In the genomic region with DNA sequence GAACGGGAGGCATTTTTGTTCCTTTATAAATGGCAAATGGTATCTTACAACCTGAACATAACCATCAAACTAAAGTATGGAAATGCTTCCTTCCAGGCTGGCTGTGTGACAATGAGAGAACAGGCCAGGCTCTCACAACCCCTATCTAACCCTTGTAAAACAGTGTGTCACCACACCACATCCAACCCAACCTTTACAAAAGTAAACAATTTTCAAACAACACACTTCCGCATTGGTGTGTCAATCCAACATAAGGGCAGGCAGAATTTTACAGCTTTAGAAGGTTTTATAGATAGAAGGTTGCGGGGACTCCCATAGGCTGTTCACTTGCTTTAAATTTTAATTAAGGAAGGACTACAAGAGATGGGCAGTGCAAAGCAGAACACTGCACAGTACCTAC, we compare ENCODE assay signal across 26 mouse cellular contexts.
DNase-seq lines count a peak whose midpoint lies in the region; ATAC-seq and TF ChIP-seq lines count a peak whose summit lies in the region.
"Had no signal": no experiment of that assay in that cellular context is flagged by ENCODE, and none has a peak within 500 bp of the region (broad histone marks: within the 10 kb centered on the region; RNA-seq: fewer than 3 reads in every experiment).

No protein-coding gene starts in this region.

- H3K27me3 ChIP-seq in intestine, embryonic 15.5 days (replicated peaks), result no peaks in the 10 kb centered on the region
- H3K27me3 ChIP-seq in intestine, postnatal 0 days (replicated peaks; ENCODE audit: control insufficient read depth, insufficient read depth, low read length), result no peaks in the 10 kb centered on the region
- no peaks in the 10 kb centered on the region for H3K27me3 ChIP-seq in stomach, postnatal 0 days (ENCODE audit: control insufficient read depth, insufficient read depth, low read length)
- H3K27me3 ChIP-seq in forebrain, embryonic 12.5 days, result no peaks in the 10 kb centered on the region
- H3K27me3 ChIP-seq in forebrain, embryonic 13.5 days, result no peaks in the 10 kb centered on the region
- H3K27me3 ChIP-seq: CH12.LX; embryonic facial prominence, embryonic 13.5 days; embryonic facial prominence, embryonic 15.5 days; Patski had no signal

- TF ChIP-seq CTCF in intestine, postnatal 0 days (IDR thresholded peaks at IDR 0.05; ENCODE audit: low read depth), result no peak
- no peak for TF ChIP-seq CTCF in stomach, postnatal 0 days (IDR thresholded peaks at IDR 0.05; ENCODE audit: low read depth)

- H3K27ac ChIP-seq in intestine, embryonic 15.5 days, result no peak overlapping the region
- no peak overlapping the region for H3K27ac ChIP-seq in intestine, postnatal 0 days (ENCODE audit: low read depth, low read length)
- no peak overlapping the region for H3K27ac ChIP-seq in stomach, postnatal 0 days (replicated peaks)
- H3K27ac ChIP-seq in forebrain, embryonic 12.5 days, result no peak overlapping the region
- H3K27ac ChIP-seq in forebrain, embryonic 13.5 days, result no peak overlapping the region
- H3K27ac ChIP-seq: embryonic facial prominence, embryonic 13.5 days; embryonic facial prominence, embryonic 15.5 days; forebrain, embryonic 10.5 days had no signal

- no peak overlapping the region for H3K9ac ChIP-seq in intestine, embryonic 15.5 days
- H3K9ac ChIP-seq in intestine, postnatal 0 days (ENCODE audit: low read depth, low read length), result no peak overlapping the region
- H3K9ac ChIP-seq in stomach, postnatal 0 days (ENCODE audit: low read length), result no peak overlapping the region
- H3K9ac ChIP-seq in forebrain, embryonic 12.5 days, result no peak overlapping the region
- H3K9ac ChIP-seq in forebrain, embryonic 13.5 days, result no peak overlapping the region
- H3K9ac ChIP-seq: embryonic facial prominence, embryonic 13.5 days; embryonic facial prominence, embryonic 15.5 days had no signal

- H3K4me1 ChIP-seq in intestine, embryonic 15.5 days (replicated peaks), result no peaks in the 10 kb centered on the region
- H3K4me1 ChIP-seq in intestine, postnatal 0 days (replicated peaks; ENCODE audit: control insufficient read depth, insufficient read depth, low read length), result no peaks in the 10 kb centered on the region
- H3K4me1 ChIP-seq in stomach, postnatal 0 days (replicated peaks; ENCODE audit: control insufficient read depth, insufficient read depth), result no peaks in the 10 kb centered on the region
- no peaks in the 10 kb centered on the region for H3K4me1 ChIP-seq in forebrain, embryonic 12.5 days
- no peaks in the 10 kb centered on the region for H3K4me1 ChIP-seq in forebrain, embryonic 13.5 days
- H3K4me1 ChIP-seq: embryonic facial prominence, embryonic 13.5 days; embryonic facial prominence, embryonic 15.5 days; forebrain, embryonic 10.5 days had no signal

- H3K36me3 ChIP-seq in intestine, embryonic 15.5 days, result no peaks in the 10 kb centered on the region; the same call in 1 of the 2 replicates
- peaks cover 20% of the 10 kb centered on the region for H3K36me3 ChIP-seq in intestine, postnatal 0 days (ENCODE audit: control insufficient read depth, insufficient read depth)
- no peaks in the 10 kb centered on the region for H3K36me3 ChIP-seq in stomach, postnatal 0 days (ENCODE audit: control insufficient read depth, insufficient read depth, low read length)
- H3K36me3 ChIP-seq in forebrain, embryonic 12.5 days (replicated peaks), result no peaks in the 10 kb centered on the region
- no peaks in the 10 kb centered on the region for H3K36me3 ChIP-seq in forebrain, embryonic 13.5 days (ENCODE audit: poor library complexity, severe bottlenecking)
- H3K36me3 ChIP-seq: forebrain, embryonic 10.5 days; G1E had no signal

- no peaks in the 10 kb centered on the region for H3K9me3 ChIP-seq in intestine, embryonic 15.5 days
- no peaks in the 10 kb centered on the region for H3K9me3 ChIP-seq in intestine, postnatal 0 days (ENCODE audit: control insufficient read depth)
- no peaks in the 10 kb centered on the region for H3K9me3 ChIP-seq in stomach, postnatal 0 days (ENCODE audit: control insufficient read depth, low read length)
- no peaks in the 10 kb centered on the region for H3K9me3 ChIP-seq in forebrain, embryonic 12.5 days
- H3K9me3 ChIP-seq in forebrain, embryonic 13.5 days (replicated peaks), result no peaks in the 10 kb centered on the region
- H3K9me3 ChIP-seq: embryonic facial prominence, embryonic 15.5 days; forebrain, embryonic 10.5 days; G1E had no signal

- peak; percentile 53 for ATAC-seq in intestine, embryonic 15.5 days
- ATAC-seq in intestine, postnatal 0 days, result peak; percentile 61; the same call in 1 of the 2 replicates
- ATAC-seq in stomach, postnatal 0 days (ENCODE audit: low FRiP score, low TSS enrichment), result 0 out of 2 replicates have a peak, but pooled peaks have one; percentile 53
- no peak for ATAC-seq in forebrain, embryonic 12.5 days (ENCODE audit: low FRiP score)
- ATAC-seq in forebrain, embryonic 13.5 days, result no peak
- ATAC-seq: activated CD4-positive, CD25-positive, alpha-beta regulatory T cell, adult 4 months; CD4-positive, CD25-positive, alpha-beta regulatory T cell, adult 4 months; forebrain, embryonic 14.5 days; forebrain, embryonic 16.5 days; Patski had no signal

- TF ChIP-seq EP300 in stomach, postnatal 0 days (optimal IDR thresholded peaks at IDR 0.05), result no peak

- no peak overlapping the region for H3K4me3 ChIP-seq in intestine, embryonic 15.5 days (replicated peaks)
- H3K4me3 ChIP-seq in intestine, postnatal 0 days (ENCODE audit: low read depth, low read length), result no peak overlapping the region
- H3K4me3 ChIP-seq in stomach, postnatal 0 days (ENCODE audit: low read depth, low read length), result no peak overlapping the region
- H3K4me3 ChIP-seq in forebrain, embryonic 12.5 days (replicated peaks), result no peak overlapping the region
- no peak overlapping the region for H3K4me3 ChIP-seq in forebrain, embryonic 13.5 days
- H3K4me3 ChIP-seq: embryonic facial prominence, embryonic 13.5 days; embryonic facial prominence, embryonic 15.5 days; erythroblast, embryonic 14.5 days; forebrain, embryonic 10.5 days had no signal

- no peak overlapping the region for H3K4me2 ChIP-seq in intestine, embryonic 15.5 days (replicated peaks)
- H3K4me2 ChIP-seq in intestine, postnatal 0 days (replicated peaks; ENCODE audit: low read depth), result no peak overlapping the region
- H3K4me2 ChIP-seq in stomach, postnatal 0 days (replicated peaks; ENCODE audit: low read depth), result no peak overlapping the region
- H3K4me2 ChIP-seq in forebrain, embryonic 12.5 days, result no peak overlapping the region
- no peak overlapping the region for H3K4me2 ChIP-seq in forebrain, embryonic 13.5 days
- H3K4me2 ChIP-seq: embryonic facial prominence, embryonic 13.5 days; embryonic facial prominence, embryonic 15.5 days had no signal

- DNase-seq in stomach, postnatal 0 days (ENCODE audit: low spot score), result no peak
- DNase-seq: adrenal gland, adult 8-10 months; adrenal gland, postnatal 14 days; adrenal gland, postnatal 36 days; B cell, adult 2 months; cerebellum, adult 11-12 months; cerebellum, adult 2 months; cerebellum, adult 9-10 months; cerebellum, postnatal 10 days; cerebellum, postnatal 36 days; embryo, embryonic 11 days had no signal

- 78% methylated on average over 3 of the region's 3 CpGs for WGBS in intestine, embryonic 15.5 days
- 65% methylated on average over 3 of the region's 3 CpGs for WGBS in intestine, postnatal 0 days
- WGBS in stomach, postnatal 0 days, result 86% methylated on average over 3 of the region's 3 CpGs
- WGBS in forebrain, embryonic 12.5 days, result 92% methylated on average over 3 of the region's 3 CpGs
- WGBS in forebrain, embryonic 13.5 days, result 93% methylated on average over 3 of the region's 3 CpGs

Comparison
In these comparisons a context has a peak if more than half of its experiments do, and no peak if none do; other contexts are left out.
1. ATAC-seq: peak in intestine, embryonic 15.5 days (single experiment), intestine, postnatal 0 days (single experiment) and stomach, postnatal 0 days (single experiment); none in forebrain, embryonic 12.5 days (single experiment) and forebrain, embryonic 13.5 days (single experiment).